Mouse (Mus musculus) erythroblast, embryonic 14.5 days (primary cell): ENCODE results near the gene Sat2. TPM values are rescaled to one million over a fixed set of nuclear protein-coding genes. Genes with fewer than 3 reads are reported as not detected.
"Not testable (repeated sequence)": the region's sequence is repeated elsewhere in the genome, so short reads cannot be mapped to it uniquely, and the experiment has no call there.

ENCODE experiments used
- H3K27me3 ChIP-seq: 2 replicates; pipeline ENCODE4 v1.6.1; 2012; ENCODE audit warnings: inconsistent platforms; ENCODE audit not compliant: control insufficient read depth
- H3K36me3 ChIP-seq: 2 replicates; pipeline ENCODE4 v1.6.1; 2012; ENCODE audit warnings: mild to moderate bottlenecking, inconsistent platforms; ENCODE audit not compliant: control insufficient read depth
- H3K4me1 ChIP-seq: 2 replicates; pipeline ENCODE4 v1.6.1; 2012; ENCODE audit warnings: inconsistent platforms; ENCODE audit not compliant: control insufficient read depth
- H3K4me3 ChIP-seq: replicated peaks from 2 replicates; pipeline ENCODE3; 2012; ENCODE audit warnings: moderate library complexity, mild to moderate bottlenecking, inconsistent platforms
- H3K9me3 ChIP-seq: 2 replicates; pipeline ENCODE4 v1.6.1; 2012; ENCODE audit warnings: low read length, inconsistent platforms, mixed read lengths; ENCODE audit not compliant: control insufficient read depth
- GATA1 ChIP-seq: IDR thresholded peaks from 2 replicates; pipeline ENCODE4 v1.6.1; 2012; ENCODE audit warnings: low read length, inconsistent platforms, mixed read lengths
- TAL1 ChIP-seq: IDR thresholded peaks from 3 replicates; pipeline ENCODE4 v1.6.1; 2012; ENCODE audit warnings: low read length, inconsistent platforms, mixed read lengths
- polyA plus RNA-seq: library from polyadenylated mRNA; stranded (reverse); fragments of >175 nt; gene quantifications from 2 replicates; pipeline ENCODE4 v1.2.3, GENCODE M21; 2012

The Sat2 gene
- polyA plus RNA-seq, 1 experiment, result not detected

DNA sequence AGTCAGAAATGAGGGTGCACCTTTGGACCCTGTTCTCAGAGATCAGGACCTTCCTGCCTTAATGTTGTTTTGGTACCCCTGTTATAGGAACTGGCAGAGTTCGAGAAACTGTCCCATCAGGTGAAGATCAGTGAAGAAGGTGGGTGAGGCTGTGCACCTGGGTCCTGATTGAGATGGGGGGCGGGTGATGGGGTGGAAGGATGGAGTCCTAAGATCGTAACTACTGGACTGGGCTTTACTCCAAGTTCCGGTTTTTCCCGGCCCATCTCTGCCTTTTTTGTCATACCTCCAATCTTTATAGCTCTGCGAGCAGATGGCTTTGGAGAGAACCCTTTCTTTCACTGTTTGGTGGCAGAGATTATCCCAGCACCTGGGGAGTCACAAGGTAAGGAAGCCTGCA, 582 bp downstream of the Sat2 start:
- no peaks in the 10 kb centered on the region for H3K36me3 ChIP-seq
- H3K9me3 ChIP-seq, result no peaks in the 10 kb centered on the region
- TF ChIP-seq GATA1, result no peak
- TF ChIP-seq TAL1, result no peak
- H3K4me1 ChIP-seq, result peaks cover 39% of the 10 kb centered on the region
- H3K4me3 ChIP-seq, result peak overlapping the region; percentile 63
- no peaks in the 10 kb centered on the region for H3K27me3 ChIP-seq

DNA sequence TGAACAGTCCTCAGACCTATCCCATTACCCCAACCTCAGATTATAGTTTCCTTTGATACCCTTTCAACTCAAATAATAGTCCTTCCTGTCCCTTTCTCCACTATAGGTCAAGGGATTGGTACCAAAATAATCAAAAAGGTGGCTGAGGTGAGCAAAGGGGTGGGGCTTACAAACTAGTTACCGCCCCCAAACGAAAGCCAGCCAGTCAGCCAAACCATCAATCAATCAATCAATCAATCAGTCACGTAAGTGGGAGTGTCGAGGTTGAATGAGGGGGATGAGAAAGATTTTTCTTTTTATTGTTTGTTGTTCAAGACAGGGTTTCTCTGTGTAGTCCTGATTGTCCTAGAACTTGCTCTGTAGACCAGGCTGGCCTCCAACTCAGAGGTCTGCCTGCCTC, 1.2 kb downstream of the Sat2 start:
- Histone ChIP-seq H3K4me1 (peaks cover 33% of the 10 kb centered on the region), H3K36me3 (no peaks in the 10 kb centered on the region), H3K4me3 (no peak overlapping the region), H3K27me3 (no peaks in the 10 kb centered on the region), H3K9me3 (no peaks in the 10 kb centered on the region)
- TF ChIP-seq GATA1, result no peak
- TF ChIP-seq TAL1, result no peak

DNA sequence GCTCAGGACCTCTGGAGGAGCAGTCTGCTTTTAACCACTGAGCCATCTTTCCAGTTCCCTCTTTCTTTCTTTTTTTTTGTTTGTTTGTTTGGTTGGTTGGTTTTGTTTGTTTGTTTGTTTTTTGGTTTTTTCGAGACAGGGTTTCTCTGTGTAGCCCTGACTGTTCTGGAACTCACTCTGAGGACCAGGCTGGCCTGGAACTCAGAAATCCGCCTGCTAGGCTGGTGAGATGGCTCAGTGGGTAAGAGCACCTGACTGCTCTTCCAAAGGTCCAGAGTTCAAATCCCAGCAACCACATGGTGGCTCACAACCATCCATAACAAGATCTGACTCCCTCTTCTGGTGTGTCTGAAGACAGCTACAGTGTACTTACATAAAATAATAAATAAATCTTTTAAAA, 2.5 kb downstream of the Sat2 start:
- not testable (repeated sequence) for H3K9me3 ChIP-seq, H3K4me3 ChIP-seq, H3K27me3 ChIP-seq, H3K36me3 ChIP-seq
- H3K4me1 ChIP-seq, result peaks cover 39% of the 10 kb centered on the region

DNA sequence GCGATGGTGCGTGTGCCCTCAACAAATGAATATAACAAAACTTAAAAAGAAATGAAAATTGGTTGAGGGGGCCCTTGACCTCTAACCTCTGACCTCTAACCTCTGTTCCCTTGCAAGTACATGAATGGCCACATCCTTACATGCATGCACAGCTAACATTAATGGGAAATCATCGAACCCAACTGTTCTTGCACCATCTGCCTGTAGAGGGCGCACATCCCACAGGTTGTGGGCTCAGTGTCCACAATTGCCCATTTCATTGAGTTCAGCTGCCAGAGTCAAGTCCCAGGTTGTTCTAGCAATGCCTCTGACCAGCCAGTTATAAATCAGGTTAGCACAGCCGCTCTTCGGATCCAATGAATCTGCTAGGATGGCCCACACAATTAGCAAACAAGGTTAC, 6.5 kb downstream of the Sat2 start:
- Histone ChIP-seq H3K4me3 (no peak overlapping the region), H3K27me3 (no peaks in the 10 kb centered on the region), H3K36me3 (no peaks in the 10 kb centered on the region), H3K9me3 (no peaks in the 10 kb centered on the region), H3K4me1 (peaks cover 20% of the 10 kb centered on the region)
- TF ChIP-seq GATA1, result no peak
- TF ChIP-seq TAL1, result no peak

DNA sequence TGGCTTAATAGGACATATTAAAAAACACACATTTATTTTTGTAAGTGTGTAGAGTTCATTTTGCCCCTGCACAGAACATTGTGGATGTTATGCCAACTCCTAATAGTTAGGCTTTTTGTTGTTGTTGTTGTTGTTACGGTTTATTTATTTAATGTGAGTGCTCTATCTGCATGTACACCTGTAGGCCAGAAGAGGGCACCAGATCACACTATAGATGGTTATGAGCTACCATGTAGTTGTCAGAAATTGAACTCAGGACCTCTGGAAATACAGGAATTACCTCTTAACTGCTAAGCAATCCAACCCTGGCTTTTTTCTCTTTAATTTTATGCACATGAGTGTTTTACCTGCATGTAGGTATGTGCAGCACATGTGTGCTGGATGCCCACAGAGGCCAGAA, 8.0 kb downstream of the Sat2 start:
- peaks cover 35% of the 10 kb centered on the region for H3K4me1 ChIP-seq
- no peaks in the 10 kb centered on the region for H3K27me3 ChIP-seq
- no peaks in the 10 kb centered on the region for H3K9me3 ChIP-seq
- TF ChIP-seq GATA1 (no peak), TAL1 (no peak)
- H3K36me3 ChIP-seq, result peaks cover 3% of the 10 kb centered on the region; the same call in 1 of the 2 replicates
- H3K4me3 ChIP-seq, result no peak overlapping the region

DNA sequence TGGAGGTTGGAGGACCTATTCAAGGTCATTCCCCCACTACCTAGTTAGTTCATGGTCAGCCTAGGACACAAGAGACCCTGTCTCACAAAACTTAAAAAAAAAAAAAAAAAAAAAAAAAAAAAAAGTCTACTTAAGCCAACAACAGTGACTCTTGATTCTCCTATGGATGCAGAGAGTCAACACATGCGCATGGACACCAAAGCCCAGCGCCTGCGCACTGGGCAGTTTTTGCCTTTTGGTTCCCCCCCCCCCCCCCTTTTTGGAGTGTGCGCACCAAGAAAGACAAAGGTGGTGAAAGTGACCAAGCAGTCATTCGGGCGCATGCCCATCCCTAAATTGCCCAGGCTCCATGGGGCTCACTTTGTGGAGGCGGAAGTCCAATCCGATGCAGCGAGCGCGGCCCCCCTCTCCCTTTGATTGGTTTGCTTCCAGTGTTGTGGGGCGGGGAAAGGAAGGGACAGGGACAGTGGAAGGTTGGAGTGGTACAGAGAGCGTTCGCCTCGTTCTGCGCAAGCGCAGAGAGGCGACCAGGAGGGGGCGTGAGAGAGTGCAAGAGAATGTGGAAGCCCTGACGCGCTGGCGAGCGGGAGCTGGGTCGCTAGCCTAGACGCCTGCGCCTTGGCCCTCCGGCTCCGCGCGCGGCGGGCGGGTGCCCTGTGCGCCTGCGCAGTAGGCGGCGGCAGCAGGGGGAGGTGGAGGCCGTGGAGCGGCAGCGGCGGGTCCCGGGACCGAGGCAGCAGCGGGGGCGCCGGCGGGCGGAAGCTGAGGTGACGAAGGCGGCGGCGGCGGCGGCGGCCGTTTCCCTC, 10.7 kb downstream of the Sat2 start, which contains the start of gene Fxr2:
Gene Fxr2, plus strand, starts transcription at position 707 of the 806 bp plus-strand sequence.
- H3K36me3 ChIP-seq, result peaks cover 16% of the 10 kb centered on the region
- no peaks in the 10 kb centered on the region for H3K27me3 ChIP-seq
- no peaks in the 10 kb centered on the region for H3K9me3 ChIP-seq
- peak within 1 kb of the TSS; percentile 95 for H3K4me3 ChIP-seq
- TF ChIP-seq GATA1 (no peak), TAL1 (no peak)
- peaks cover 57% of the 10 kb centered on the region for H3K4me1 ChIP-seq

DNA sequence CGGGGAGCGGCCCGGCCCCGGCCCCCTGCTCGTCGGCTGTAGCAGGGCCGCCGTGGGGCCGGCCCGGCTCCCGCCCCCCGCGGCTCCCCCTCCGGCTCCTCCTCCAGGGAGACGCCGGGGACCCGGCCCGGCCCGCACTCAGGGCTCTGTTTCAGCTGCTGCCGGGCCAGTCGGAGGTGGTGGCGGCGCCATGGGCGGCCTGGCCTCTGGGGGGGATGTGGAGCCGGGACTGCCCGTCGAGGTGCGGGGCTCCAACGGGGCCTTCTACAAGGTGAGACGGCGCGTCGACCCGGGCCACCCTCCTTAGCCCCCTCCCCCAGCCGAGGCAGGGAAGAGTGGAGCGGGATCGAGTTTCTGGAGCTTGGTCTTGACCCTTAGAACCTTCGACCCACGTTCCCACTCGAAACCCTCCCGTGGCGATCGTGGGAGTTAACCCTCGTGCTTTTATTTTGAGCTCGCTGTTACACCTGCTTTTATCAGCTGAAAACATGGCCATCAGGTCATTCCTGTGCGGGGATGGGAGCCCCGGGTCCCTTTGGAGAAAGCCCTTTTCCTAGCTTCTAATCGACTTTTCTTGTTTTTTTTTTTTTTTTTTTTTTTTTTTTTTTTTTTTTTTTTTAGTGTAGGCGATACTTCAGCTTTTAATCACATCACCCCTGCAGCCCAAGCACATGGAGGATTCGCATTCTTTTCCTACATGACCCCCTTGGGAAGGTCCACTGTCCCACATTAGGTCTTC, 11.5 kb downstream of the Sat2 start:
- Histone ChIP-seq H3K4me1 (peaks cover 56% of the 10 kb centered on the region), H3K36me3 (peaks cover 21% of the 10 kb centered on the region), H3K27me3 (no peaks in the 10 kb centered on the region), H3K9me3 (no peaks in the 10 kb centered on the region), H3K4me3 (peak overlapping the region; percentile 95)
- no peak for TF ChIP-seq GATA1
- no peak for TF ChIP-seq TAL1

DNA sequence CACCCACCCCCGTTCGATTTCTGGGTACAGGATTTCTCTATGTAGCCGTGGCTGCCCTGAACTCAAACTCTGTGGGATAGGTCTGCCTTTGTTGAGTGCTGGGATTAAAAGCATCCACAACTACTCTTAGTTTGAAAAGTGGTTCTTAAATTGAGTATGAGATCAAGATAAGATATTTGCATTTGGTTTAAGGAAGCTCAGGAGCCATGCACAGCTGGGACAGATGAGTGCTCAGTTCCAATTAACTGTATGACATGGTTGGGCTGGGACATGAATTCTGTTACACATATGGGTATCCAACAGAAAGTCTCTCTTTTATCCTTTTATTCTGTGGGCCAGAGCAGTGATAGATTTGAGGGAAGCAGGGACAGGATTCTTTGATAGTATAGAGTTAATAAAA, 13.6 kb downstream of the Sat2 start:
- H3K27me3 ChIP-seq, result no peaks in the 10 kb centered on the region
- peaks cover 50% of the 10 kb centered on the region for H3K4me1 ChIP-seq
- TF ChIP-seq GATA1, result no peak
- TF ChIP-seq TAL1, result no peak
- H3K36me3 ChIP-seq, result peaks cover 38% of the 10 kb centered on the region
- no peak overlapping the region for H3K4me3 ChIP-seq
- H3K9me3 ChIP-seq, result no peaks in the 10 kb centered on the region

DNA sequence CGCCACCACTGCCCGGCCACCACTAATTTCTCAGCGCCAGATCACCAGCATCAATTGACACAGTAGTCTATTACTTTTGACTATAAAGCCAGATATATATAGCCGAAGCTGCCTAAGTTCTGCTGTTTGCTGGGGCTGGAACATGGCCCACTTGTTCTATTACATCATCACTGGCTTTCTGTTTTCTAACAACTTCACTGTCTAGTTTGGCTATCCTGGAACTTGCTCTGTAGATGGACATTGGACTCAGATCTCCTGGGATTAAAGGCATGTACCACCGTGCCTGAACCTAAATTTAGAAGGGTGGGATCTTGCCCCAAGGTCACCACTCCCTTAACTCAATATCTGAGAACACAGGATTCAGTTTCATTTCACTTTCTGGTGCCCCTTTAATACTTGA, 24.0 kb downstream of the Sat2 start:
- Histone ChIP-seq H3K9me3 (no peaks in the 10 kb centered on the region), H3K4me1 (peaks cover 3% of the 10 kb centered on the region), H3K4me3 (no peak overlapping the region), H3K27me3 (no peaks in the 10 kb centered on the region), H3K36me3 (peaks cover 96% of the 10 kb centered on the region)
- TF ChIP-seq GATA1, result no peak
- no peak for TF ChIP-seq TAL1
